Mouse (Mus musculus) c-Kit-positive CD71-negative TER-119-negative erythroid progenitor cells, embryonic 14.5 days (primary cell): ENCODE measurements around the gene Baiap3.
A peak's percentile ranks its signal among the peaks of the same experiment; 100 is the strongest.
"Not testable (repeated sequence)": the region's sequence is repeated elsewhere in the genome, so short reads cannot be mapped to it uniquely, and the experiment has no call there.

Source experiments
- DNase-seq: peaks from one replicate; pipeline ENCODE4 v3.0.0-alpha.2; 2013; ENCODE audit warnings: low read depth

The Baiap3 gene

DNA sequence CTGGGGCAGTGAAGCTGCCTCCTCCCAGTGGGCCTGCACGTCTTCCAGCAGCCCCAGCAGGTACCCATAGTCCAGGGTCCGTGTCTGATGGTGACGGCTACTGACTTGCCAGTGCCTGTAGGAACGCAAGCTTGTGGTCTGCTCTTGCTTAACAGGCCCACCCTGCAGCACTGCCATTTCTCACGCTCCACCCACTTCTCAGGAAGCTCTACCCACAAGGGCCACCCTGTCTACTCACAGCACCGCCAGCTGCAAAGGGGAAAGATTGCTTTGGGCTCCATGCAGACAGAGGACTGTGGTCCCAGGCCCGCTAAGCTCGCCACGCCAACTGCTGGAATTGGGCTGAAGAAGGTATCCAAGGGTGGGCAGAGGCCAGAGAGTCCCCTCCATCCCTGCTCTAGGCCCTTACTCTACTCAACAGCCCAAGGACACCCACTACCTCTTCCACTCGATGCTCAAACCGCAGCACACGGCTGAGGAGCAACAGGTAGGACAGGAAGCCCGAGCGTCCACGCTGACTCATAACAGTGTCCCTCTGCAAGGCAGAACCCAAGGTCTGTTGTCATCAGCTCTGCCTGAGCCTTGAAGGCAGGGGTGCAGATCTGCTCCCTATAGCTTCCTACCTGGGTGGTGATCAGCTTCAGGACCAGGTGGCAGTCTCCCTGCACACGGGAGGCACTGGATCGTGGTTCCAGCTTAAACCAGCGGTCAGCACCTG lies 8.0 kb downstream of the Baiap3 start:
- peak; percentile 45 for DNase-seq

DNA sequence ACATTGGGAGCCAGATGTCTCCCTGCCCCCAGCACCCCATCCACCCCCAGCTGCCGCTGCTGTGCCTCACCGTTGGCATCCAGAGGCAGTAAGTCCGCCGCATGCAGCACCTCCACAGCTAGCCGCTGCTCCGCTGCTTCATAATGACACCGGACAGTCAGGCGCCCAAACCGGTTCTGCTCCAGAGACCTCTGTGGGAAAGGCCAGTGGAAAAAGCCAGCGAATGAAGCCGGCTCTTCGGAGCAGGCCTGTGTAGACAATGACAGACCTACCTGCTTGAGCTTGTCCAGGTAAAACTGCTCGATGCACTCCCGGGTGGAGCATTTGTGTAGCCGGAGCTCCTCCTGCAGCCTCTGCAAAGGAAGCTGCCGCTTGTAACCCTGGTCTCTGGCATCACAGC lies 11.9 kb downstream of the Baiap3 start:
- DNase-seq = no peak

DNA sequence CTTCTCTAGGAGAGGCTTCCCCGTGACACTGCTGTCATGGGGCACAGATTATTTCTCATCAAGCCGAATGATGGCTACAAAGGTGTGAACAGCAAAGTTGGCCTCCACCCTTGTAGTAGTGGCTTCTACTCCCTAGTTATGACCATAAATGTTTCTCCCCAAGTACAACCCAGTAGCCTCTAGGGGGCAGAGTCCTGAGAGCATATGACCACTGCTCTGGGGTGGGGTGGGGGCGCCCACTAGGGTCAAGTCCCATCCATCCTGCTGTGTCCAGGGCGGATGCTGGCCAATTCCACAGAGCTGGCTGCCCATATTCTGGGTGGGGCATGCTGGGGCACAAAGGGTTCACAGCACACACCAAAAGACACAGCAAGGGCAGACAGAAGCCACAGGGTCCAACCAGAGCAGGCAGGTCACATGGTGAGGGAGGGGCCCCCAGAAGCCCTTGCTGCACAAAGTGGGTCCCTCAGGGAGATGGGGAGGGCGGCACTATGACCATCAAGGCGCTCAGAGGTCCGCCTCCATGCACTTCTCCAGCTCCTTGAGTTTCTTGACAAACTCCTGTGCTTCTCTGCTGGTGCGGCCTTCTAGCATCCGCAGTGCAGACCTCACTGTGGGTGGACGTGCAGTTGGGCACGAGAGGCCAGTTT lies 12.9 kb downstream of the Baiap3 start:
- no peak for DNase-seq

DNA sequence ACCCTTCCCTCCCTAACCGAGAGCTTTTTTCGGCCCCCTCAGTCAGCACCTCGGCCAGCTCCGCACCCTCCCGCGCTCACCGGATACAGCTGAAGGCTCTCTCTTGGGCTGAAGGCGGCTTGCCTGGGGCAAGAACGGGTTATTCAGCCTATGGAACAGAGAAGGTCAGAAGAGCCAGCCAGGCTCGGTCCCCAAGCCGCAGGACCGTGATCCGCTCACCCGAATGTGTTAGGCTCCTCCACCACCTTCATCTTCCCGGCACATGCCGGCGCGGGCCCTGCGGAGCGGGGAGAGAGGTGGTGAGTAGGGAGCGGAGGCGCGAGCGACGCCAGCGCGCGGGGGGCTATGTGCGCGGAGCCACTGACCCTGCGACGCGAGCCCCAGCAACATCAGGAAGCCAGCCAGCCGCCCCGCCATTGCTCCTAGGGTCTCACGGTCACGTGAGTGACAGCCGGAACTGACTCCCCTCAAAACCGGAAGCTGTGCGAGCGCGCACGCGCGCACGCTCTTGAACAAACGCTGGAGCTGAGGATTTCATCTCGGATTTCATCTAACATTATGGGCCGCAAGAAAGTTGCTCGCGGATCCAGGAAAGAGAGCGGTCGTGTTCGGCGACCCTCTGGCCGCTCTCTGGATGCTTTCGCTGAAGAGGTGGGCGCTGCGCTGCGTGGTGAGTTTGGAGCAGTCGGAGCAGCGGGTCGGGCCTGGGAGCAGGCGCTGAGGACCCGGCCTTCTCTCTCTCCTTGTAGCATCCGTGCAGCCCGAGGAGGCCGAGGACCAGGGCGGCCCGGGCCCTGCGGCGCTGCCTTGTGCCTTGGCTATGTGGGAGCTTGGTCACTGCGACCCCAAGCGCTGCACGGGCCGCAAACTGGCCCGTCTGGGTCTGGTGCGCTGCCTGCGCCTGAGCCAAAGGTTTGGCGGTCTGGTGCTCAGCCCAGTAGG lies 16.2 kb downstream of the Baiap3 start, which contains the start of the genes Gnptg and Tsr3:
TSS of gene Gnptg (minus strand) at position 430 of the 942 bp plus-strand sequence.
TSS of gene Tsr3 (plus strand) at position 476 of the 942 bp plus-strand sequence.
- DNase-seq = peak; percentile 86

DNA sequence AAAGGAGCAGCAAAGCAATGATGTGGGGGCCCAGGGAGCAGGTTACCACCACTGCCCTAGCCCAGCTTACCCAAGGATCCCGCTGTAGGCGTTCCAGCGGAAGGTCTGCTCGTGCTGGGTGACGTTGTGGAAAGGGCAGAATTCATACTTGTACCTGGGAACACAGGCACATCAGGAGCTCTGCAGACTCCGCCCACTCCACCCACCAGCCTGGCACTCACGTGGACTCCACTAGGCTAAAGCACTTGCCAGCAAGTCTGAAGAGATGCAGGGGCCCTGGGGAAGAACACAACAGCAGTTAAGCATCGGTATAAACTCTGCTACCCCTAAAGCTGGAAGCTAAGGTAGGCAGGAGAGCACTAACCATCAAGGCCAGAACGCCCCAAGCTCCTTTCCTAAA lies 20.5 kb downstream of the Baiap3 start:
- no peak for DNase-seq

DNA sequence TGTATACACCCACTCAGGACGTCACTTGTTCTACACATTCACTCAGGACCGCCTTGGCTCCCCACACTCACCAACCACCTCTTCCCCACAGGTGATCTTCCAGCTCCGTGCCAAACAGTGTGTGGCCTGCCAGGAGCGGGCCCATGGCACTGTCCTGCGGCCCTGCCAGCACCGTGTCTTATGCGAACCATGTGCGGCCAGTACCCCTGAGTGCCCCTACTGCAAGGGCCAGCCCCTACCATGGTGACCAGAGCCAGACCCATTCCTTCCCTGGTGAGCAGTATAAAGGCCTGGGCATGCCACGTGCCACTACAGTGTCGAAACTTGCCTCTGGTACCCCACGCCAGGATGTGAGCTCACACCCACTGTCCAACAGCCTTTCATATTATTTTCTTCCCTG lies 24.5 kb downstream of the Baiap3 start:
- not testable (repeated sequence) for DNase-seq

DNA sequence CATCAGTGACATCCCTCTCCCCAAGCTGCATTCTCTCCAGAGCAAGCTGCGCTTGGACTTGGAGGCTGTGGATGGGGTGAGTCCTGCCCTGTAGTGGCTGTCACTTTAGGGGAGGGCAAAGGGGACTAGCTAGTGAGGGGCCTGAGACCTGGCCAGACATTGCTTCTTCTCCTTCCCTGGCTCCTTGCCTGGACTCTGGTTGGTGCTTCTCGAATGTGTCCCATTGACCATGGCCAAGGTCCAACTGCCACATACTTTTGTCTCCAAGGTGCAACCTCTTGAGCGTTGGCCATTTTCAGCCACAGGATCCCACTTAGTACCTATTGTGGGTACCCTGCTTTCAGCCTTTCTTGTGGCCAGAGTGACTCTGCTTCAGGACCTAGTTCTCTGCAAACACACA lies 25.5 kb downstream of the Baiap3 start:
- no peak for DNase-seq

DNA sequence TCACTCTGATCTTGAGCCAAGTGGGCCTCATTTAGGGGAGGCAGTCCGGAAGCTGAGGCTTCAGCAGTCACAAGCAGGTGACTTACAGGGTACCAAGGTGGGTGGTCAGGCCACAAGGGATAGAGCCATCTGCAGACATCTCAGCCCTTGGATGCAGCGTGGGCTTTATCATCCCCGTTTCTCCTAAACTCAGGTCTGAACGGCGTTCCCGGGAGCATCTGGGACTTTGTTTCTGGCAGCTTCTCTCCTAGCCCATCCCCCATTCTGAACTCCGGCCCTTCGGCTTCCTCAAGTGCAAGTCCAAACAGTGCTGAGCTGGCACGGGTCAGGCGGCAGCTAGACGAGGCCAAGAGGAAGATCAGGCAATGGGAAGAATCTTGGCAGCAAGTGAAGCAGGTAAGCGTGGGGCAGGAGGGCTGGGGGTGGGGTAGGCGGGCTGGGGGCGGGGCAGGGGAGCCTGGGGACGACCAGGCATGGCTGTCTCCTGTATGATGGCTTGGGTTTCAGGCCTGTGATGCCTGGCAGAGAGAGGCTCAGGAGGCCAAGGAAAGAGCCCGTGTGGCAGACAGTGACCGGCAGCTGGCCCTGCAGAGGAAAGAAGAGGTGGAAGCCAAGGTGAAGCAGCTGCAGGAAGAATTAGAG lies 26.0 kb downstream of the Baiap3 start:
- not testable (repeated sequence) for DNase-seq

DNA sequence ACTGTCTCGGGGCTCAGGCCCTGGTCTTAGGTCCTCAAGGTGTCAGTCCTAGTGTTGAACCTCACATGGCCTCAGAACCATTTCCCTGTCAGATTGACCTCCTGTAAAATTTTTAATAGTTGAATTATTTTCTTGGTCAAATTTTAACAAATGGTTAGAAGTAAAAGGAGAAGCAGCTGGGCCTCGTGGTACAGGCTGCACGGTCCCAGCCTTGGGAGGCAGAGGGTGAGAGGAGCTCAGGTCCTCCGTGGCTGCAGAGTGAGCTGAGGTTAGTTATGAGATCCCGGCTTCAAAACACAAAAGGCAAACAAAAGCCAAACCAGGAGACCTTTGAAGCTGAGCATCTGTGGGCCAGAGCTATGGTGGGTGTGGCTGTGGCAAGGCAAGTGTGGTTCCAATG lies 28.2 kb downstream of the Baiap3 start:
- DNase-seq = no peak

DNA sequence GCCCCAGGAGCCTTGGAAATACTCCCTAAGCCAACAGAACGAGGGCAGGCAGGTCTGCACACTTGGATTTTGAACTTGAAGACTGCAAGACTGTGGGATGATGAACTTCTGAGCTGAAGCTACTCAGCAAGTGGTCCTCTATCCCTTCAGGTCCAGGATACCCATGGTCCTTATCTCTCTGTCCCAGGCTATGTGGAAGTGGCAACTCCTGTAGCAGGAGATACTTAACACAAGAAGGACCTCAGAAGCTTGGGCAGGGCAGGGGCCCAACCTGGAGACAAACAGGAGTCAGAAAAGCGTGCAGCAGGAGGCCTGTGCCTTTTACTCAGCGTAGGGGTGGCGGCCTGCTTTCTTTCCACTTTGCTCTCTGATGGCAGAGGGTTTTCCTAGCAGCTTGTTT lies 30.5 kb downstream of the Baiap3 start:
- no peak for DNase-seq

DNA sequence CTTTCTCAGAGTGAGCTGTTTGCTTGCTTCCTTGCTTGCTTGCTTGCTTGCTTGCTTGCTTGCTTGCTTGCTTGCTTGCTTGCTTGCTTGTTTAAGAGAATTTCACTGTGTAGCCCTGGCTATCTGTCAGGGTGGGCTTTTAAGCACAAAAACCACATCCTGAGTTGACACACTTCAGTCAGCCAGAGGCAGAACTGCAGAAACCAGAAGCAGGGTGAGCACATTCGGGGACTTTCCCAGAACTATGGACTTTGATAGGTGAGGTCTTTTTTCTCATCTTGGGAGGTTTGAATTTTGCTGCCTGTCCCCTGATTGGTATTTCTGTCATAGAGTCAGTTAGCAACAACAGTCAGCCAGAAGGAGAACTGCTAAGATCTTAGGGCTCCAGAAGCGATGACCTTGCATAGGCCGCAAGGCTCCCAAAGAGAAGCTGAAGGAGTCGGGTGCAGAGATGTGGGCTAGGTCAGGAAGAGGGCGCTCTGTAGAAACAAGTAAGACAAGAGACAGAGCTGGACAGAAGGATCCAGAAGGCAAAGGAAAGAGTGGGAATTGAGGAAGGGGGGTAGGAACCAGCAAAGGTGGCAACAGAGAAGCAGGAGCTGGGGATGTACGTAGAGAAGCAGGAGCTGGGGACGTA lies 31.5 kb downstream of the Baiap3 start:
- peak; percentile 24 for DNase-seq

DNA sequence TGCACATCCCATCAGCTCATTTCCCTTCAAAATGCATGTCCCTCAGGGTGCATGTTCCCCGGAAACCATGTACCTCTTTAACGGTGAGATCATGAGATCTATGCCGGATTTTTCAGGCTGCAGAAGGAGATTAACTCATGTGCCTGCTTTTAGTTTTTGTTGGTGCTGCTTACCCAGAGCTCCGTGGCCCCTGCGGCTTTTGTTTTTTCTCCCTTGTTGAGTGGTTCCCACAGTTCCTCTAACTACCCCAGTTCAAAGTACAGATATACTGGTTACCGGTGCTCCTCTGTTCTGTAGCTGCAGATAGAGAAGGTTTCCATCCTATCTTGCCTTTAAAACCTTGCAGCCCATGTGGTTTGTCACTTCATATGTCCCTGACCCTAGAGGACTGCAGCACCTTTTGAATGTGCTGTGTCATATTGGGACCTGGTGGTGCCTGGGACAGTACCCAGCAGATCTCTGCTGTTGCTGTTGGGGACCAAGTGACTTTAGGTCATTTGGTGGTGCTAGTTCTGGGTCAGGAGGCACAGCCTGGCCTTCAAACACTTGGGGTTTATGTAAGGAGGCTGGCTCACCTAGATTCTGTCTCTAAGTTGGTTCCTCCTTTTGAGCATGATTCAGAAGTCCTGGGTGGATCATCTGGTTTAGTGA lies 33.1 kb downstream of the Baiap3 start:
- peak; percentile 43 for DNase-seq

DNA sequence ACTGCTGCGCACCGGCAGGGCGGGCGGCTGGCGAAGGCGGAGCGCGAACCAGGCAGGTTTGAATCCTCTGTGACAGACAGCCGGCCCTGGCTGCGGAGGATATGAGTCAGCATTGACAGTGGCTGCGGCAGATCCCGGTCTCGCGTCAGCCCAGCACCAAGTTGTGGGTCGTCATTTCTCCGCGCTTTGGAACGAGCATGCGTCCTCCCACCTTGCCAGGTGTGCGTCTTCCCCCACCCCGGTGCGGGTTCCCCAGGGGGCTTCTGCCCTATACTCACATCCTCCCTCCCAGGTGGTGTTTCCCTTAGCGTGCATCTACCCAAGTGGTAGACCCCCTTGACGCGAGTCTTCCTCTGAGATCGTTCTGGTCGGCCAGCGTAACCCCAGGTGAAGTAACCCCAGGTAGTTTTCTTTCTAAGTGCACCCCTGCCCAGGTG lies 33.6 kb downstream of the Baiap3 start:
- DNase-seq = not testable (repeated sequence)

DNA sequence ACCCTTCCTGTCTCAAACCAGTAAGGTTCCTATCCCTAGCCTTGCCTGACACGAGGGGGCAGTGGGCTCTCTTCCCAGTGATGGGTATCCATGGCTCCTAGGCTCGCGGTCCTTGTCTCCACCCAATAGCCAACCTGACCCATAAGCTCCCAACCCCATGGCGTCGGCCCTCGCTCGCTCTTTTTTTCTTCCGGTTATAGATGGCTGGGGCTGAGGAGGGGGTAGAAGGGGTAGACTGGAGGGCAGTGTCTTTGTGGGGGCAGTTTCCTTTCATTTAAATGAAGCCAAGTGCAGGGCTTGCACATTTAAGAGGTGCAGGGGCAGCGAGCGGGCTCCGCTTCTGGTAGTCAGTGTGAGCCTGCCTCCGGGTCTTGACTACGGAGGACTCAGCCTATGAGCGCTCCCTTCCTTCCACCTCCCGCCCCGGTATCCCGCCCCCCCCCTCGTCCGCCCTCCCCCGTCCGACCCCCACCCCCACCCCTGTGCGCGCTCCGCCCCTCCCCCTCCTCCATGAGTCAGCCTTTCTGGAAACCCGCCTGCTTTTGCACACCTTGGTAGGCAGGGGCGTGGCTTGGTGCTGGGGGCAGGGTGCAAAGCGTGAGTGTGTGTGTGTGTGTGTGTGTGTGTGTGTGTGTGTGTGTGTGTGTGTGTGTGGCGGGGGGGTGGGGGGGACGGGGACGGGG lies 34.2 kb downstream of the Baiap3 start:
- peak; percentile 40 for DNase-seq

DNA sequence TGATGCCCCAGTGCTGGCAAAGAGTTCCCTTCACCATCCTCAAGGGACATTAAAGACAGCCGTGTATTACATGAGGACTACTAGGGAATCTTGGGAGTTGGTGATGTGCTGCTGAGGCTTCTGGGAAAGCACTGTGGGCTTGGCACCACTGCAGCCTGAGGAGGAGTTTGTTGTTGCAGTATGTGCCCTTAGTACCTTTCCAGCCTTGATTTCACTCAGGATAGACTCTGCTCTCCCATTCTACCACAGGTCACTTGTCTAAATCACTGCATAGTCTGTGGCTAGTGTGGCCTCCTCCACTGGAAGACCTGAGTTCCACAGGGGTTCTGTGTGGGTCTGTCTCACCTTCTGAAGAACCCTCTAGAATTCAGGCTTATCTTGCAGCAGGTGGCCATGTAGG lies 35.4 kb downstream of the Baiap3 start:
- DNase-seq = no peak

DNA sequence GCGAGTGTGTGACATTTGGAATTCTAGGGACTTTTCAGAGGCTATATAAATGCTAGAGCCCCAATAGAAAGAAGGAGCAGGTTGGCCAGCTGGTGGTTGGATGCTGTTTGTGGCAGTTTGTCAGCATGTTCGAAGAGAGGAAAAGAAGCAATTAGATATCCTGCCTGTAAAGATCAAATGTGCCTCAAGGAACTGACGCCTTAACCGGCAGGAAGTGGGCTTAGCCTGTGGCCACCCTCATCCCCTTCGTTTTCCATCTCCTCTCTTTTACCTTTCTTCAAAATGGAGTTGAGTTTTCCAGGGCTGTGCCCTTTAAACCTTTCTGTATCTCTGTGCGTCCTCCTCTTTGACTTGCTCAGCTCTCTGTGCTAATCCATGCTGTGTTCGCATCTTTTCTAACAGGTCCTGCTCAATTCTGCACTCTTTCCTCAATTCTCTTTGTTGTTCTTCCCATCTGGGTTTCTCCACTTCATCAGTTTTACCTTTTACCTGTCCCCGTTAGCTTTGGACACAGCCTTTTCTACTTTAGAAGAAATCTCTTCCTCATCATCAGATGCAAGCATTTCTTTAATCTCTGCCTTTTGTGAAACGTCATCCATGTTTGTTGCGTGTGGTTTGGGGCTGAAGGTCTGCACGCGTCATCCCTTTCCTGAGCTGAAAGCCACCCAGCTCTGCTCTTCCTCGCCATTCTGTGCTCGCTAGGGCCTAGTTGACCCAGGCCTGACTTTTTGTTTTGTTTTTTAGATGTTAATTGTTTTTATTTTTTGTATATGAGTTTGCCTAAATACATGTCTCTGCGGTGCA lies 36.5 kb downstream of the Baiap3 start:
- DNase-seq = no peak

DNA sequence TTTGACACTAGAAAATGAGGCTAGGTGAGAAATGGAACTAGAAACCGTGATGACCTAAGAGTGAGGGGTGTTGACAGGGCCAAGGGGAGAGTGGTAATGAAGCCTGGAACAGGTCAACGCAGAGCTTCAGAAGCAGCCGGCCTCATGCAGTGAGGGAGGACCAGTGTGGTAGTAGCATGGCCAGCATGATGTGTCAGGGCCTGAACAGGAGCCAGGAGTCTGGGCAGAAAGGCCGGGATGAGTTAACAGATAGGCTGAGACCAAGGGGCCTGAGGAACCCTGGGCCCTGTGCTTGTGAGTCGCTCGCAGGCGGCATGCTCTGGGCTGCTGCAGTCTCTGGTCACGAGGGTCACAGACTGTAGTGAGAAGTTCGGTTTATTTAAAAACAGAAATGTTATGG lies 37.2 kb downstream of the Baiap3 start:
- no peak for DNase-seq

DNA sequence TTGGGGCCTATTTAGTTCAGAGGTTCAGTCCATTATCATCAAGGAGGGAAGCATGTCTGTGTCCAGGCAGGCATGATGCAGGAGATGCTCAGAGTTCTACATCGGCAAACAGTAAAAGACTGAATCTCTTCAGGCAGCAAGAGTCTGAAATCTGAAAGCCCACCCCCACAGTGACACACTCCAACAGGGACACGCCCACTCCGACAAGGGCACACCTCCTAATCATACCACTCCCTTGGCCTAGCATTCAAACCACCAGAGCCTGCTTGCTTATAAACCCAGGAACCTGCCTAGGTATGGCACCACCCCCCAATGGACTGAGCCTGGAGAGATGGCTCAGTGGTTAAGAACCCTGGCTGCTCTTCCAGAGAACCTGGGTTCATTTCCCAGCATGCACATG lies 40.7 kb downstream of the Baiap3 start:
- DNase-seq = no peak

DNA sequence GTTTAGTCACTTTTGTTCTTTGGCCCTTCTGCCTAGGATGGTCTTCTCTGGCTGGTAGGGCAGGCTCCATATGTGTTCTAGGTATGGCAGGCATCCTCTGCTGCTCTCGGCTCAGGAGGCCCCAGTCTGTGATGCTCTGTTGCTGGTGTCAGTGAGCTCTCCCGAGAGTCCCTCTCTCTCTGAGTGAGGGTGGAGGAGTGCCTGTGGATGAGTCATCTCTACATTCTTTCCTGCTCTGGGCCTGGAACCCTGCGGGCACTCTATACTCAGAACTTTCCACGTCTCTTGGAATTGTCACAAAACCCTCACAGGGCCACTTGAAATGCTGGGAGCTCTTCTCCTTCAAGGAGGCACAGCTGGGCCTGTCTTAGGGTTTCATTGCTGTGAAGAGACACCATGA lies 44.5 kb downstream of the Baiap3 start:
- no peak for DNase-seq
